Mouse (Mus musculus): ENCODE results near the gene Fam172a. TPM values are rescaled to one million over a fixed set of nuclear protein-coding genes. Genes with fewer than 3 reads are reported as not detected.
A peak's percentile ranks its signal among the peaks of the same experiment; 100 is the strongest.

Gene Fam172a
- polyA plus RNA-seq, 1 experiment from 2014 or later: 23.3 TPM

GRCm38 (mm10) chr13:78189586-78189985 is 487.8 kb downstream of the Fam172a start:
- Histone ChIP-seq H3K27ac (replicated peaks in 1 of 2; ENCODE audit: control insufficient read depth in 1 of 2, insufficient read depth in 1 of 2, low read depth in 2 of 2, low read length in 2 of 2) (no peak overlapping the region), H3K9me3 (ENCODE audit: control insufficient read depth, low read length) (no peaks in the 10 kb centered on the region), H3K4me1 (ENCODE audit: control insufficient read depth in 2 of 2, insufficient read depth in 2 of 2, low read length in 2 of 2) (0 out of 4 replicates have a peak, but pooled peaks cover 0 to under 1% of the 10 kb centered on the region in 2 experiments), H3K9ac (ENCODE audit: low read length) (no peak overlapping the region), H3K4me2 (ENCODE audit: low read length) (no peak overlapping the region), H3K27me3 (ENCODE audit: control insufficient read depth, insufficient read depth, low read length) (peaks cover 95% of the 10 kb centered on the region), H3K36me3 (ENCODE audit: control insufficient read depth, insufficient read depth, low read length) (no peaks in the 10 kb centered on the region), H3K4me3 (ENCODE audit: control insufficient read depth in 1 of 2, insufficient read depth in 1 of 2, low read depth in 1 of 2, low read length in 2 of 2) (no peak overlapping the region)
- 36% methylated on average over 10 of the region's 10 CpGs for WGBS
- ATAC-seq (ENCODE audit: insufficient number of reproducible peaks, insufficient read depth, low FRiP score, low read depth): no peak

- ATAC-seq (ENCODE audit: insufficient number of reproducible peaks, insufficient read depth, low FRiP score, low read depth): no peak
- Histone ChIP-seq H3K4me3 (ENCODE audit: control insufficient read depth in 1 of 2, insufficient read depth in 1 of 2, low read depth in 1 of 2, low read length in 2 of 2) (no peak overlapping the region), H3K27ac (replicated peaks in 1 of 2; ENCODE audit: control insufficient read depth in 1 of 2, insufficient read depth in 1 of 2, low read depth in 2 of 2, low read length in 2 of 2) (no peak overlapping the region), H3K27me3 (ENCODE audit: control insufficient read depth, insufficient read depth, low read length) (peaks cover 89% of the 10 kb centered on the region), H3K9ac (ENCODE audit: low read length) (peak overlapping the region; percentile 21; the same call in 1 of the 2 replicates), H3K36me3 (ENCODE audit: control insufficient read depth, insufficient read depth, low read length) (no peaks in the 10 kb centered on the region), H3K4me2 (ENCODE audit: low read length) (no peak overlapping the region; the same call in 1 of the 2 replicates), H3K4me1 (ENCODE audit: control insufficient read depth in 2 of 2, insufficient read depth in 2 of 2, low read length in 2 of 2) (peaks cover 0 to 13% of the 10 kb centered on the region in 2 experiments; a peak in 2 of 4 replicates), H3K9me3 (ENCODE audit: control insufficient read depth, low read length) (no peaks in the 10 kb centered on the region)
- WGBS: 56% methylated on average over 4 of the region's 4 CpGs
Observed at GRCm38 (mm10) chr13:78193211-78193610, 491.4 kb downstream of the Fam172a start.

DNA sequence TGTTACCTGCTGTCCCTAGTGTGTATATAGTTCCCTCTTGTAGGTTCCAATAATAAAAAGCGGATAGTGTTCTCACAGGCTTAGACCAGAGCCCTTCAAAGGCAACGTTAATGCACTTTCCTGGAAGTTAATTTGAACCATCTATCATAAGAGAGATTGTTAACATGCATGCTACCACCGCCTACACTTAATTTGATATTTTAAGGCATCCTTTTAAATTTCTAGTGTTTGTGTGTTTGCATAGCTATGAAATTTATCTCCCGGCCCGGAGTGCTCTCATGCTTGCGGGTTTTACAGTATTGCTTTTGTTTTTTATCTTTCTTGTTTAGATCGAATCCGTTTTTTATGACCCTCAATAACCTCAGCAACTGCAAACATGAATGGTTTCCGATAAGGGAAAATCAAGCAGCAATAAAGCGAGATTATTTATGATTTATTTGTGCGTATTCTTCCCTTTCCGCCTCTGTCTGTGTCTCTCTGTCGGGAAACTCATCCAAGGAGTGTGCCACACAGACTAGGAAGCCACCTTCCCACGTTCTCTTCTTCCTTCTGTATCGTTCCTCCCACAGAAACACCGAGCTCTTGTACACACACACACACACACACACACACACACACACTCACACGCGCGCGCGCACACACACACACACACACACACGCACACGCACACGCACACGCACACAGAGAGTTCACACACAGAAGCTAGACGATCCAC is 492.5 kb downstream of the Fam172a start:
- Histone ChIP-seq H3K9me3 (ENCODE audit: control insufficient read depth, low read length) (no peaks in the 10 kb centered on the region), H3K4me2 (ENCODE audit: low read length) (peak overlapping the region; percentile 60), H3K4me1 (ENCODE audit: control insufficient read depth in 2 of 2, insufficient read depth in 2 of 2, low read length in 2 of 2) (peaks cover 0 to 13% of the 10 kb centered on the region in 2 experiments; a peak in 2 of 4 replicates), H3K36me3 (ENCODE audit: control insufficient read depth, insufficient read depth, low read length) (no peaks in the 10 kb centered on the region), H3K4me3 (ENCODE audit: control insufficient read depth in 1 of 2, insufficient read depth in 1 of 2, low read depth in 1 of 2, low read length in 2 of 2) (peak overlapping the region; percentile 17 to 32), H3K27ac (replicated peaks in 1 of 2; ENCODE audit: control insufficient read depth in 1 of 2, insufficient read depth in 1 of 2, low read depth in 2 of 2, low read length in 2 of 2) (no peak overlapping the region), H3K27me3 (ENCODE audit: control insufficient read depth, insufficient read depth, low read length) (peaks cover 82% of the 10 kb centered on the region), H3K9ac (ENCODE audit: low read length) (peak overlapping the region; percentile 22; the same call in 1 of the 2 replicates)
- 32% methylated on average over 21 of the region's 26 CpGs for WGBS
- ATAC-seq (ENCODE audit: insufficient number of reproducible peaks, insufficient read depth, low FRiP score, low read depth): no peak

GRCm38 (mm10) chr13:78194850-78195600 is 493.2 kb downstream of the Fam172a start:
- peak overlapping the region; percentile 60 for H3K4me2 ChIP-seq (ENCODE audit: low read length)
- peak overlapping the region; percentile 22; the same call in 1 of the 2 replicates for H3K9ac ChIP-seq (ENCODE audit: low read length)
- no peaks in the 10 kb centered on the region for H3K36me3 ChIP-seq (ENCODE audit: control insufficient read depth, insufficient read depth, low read length)
- peak overlapping the region; percentile 17 to 32 for H3K4me3 ChIP-seq (ENCODE audit: control insufficient read depth in 1 of 2, insufficient read depth in 1 of 2, low read depth in 1 of 2, low read length in 2 of 2)
- H3K27ac ChIP-seq (replicated peaks in 1 of 2; ENCODE audit: control insufficient read depth in 1 of 2, insufficient read depth in 1 of 2, low read depth in 2 of 2, low read length in 2 of 2): no peak overlapping the region
- ATAC-seq (ENCODE audit: insufficient number of reproducible peaks, insufficient read depth, low FRiP score, low read depth): no peak
- H3K9me3 ChIP-seq (ENCODE audit: control insufficient read depth, low read length): no peaks in the 10 kb centered on the region
- H3K27me3 ChIP-seq (ENCODE audit: control insufficient read depth, insufficient read depth, low read length): peaks cover 74% of the 10 kb centered on the region
- peaks cover 0 to 13% of the 10 kb centered on the region in 2 experiments; a peak in 2 of 4 replicates for H3K4me1 ChIP-seq (ENCODE audit: control insufficient read depth in 2 of 2, insufficient read depth in 2 of 2, low read length in 2 of 2)
- 7% methylated on average over 64 of the region's 64 CpGs for WGBS

DNA sequence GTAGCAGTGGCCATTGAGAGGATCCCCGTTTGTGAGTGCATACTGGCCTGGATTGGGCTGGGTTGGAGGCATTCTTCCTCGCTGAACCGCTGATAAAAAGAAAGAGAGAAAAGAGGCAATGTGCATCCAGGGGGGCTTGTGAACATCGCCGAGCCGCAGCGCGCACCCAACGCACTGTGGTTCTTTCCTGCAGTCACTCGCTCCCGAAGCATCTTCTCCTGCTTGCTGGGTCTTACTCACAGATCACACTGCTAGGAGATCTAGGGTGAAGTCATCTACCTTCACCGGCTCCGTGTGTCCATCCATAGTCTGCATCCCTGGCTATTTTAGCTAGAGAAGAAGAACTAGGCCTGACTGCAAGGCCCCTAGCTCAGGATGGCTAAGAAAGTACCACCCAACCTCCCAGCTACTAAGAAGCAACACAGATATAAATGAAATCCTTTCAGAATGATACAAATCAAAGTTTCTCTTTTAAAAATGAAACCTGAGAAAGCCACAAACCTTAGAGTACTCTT is 493.8 kb downstream of the Fam172a start:
- H3K36me3 ChIP-seq (ENCODE audit: control insufficient read depth, insufficient read depth, low read length): no peaks in the 10 kb centered on the region
- peaks cover 0 to 13% of the 10 kb centered on the region in 2 experiments; a peak in 2 of 4 replicates for H3K4me1 ChIP-seq (ENCODE audit: control insufficient read depth in 2 of 2, insufficient read depth in 2 of 2, low read length in 2 of 2)
- H3K27me3 ChIP-seq (ENCODE audit: control insufficient read depth, insufficient read depth, low read length): peaks cover 68% of the 10 kb centered on the region
- no peaks in the 10 kb centered on the region for H3K9me3 ChIP-seq (ENCODE audit: control insufficient read depth, low read length)
- ATAC-seq (ENCODE audit: insufficient number of reproducible peaks, insufficient read depth, low FRiP score, low read depth): no peak
- no peak overlapping the region for H3K27ac ChIP-seq (replicated peaks in 1 of 2; ENCODE audit: control insufficient read depth in 1 of 2, insufficient read depth in 1 of 2, low read depth in 2 of 2, low read length in 2 of 2)
- peak overlapping the region; percentile 60 for H3K4me2 ChIP-seq (ENCODE audit: low read length)
- peak overlapping the region; percentile 17 to 32 for H3K4me3 ChIP-seq (ENCODE audit: control insufficient read depth in 1 of 2, insufficient read depth in 1 of 2, low read depth in 1 of 2, low read length in 2 of 2)
- WGBS: 24% methylated on average over 13 of the region's 13 CpGs
- H3K9ac ChIP-seq (ENCODE audit: low read length): peak overlapping the region; percentile 9; the same call in 1 of the 2 replicates

- 43% methylated on average over 7 of the region's 7 CpGs for WGBS
- Histone ChIP-seq H3K27me3 (ENCODE audit: control insufficient read depth, insufficient read depth, low read length) (peaks cover 61% of the 10 kb centered on the region), H3K4me1 (ENCODE audit: control insufficient read depth in 2 of 2, insufficient read depth in 2 of 2, low read length in 2 of 2) (peaks cover 0 to 13% of the 10 kb centered on the region in 2 experiments; a peak in 2 of 4 replicates), H3K27ac (replicated peaks in 1 of 2; ENCODE audit: control insufficient read depth in 1 of 2, insufficient read depth in 1 of 2, low read depth in 2 of 2, low read length in 2 of 2) (no peak overlapping the region), H3K9me3 (ENCODE audit: control insufficient read depth, low read length) (no peaks in the 10 kb centered on the region), H3K36me3 (ENCODE audit: control insufficient read depth, insufficient read depth, low read length) (no peaks in the 10 kb centered on the region), H3K9ac (ENCODE audit: low read length) (no peak overlapping the region), H3K4me3 (ENCODE audit: control insufficient read depth in 1 of 2, insufficient read depth in 1 of 2, low read depth in 1 of 2, low read length in 2 of 2) (peak overlapping the region in 1 of 2 experiments; percentile 11; a peak in 1 of 4 replicates), H3K4me2 (ENCODE audit: low read length) (no peak overlapping the region; the same call in 1 of the 2 replicates)
- ATAC-seq (ENCODE audit: insufficient number of reproducible peaks, insufficient read depth, low FRiP score, low read depth): no peak
Observed at GRCm38 (mm10) chr13:78196236-78196796, 494.5 kb downstream of the Fam172a start.

- no peak for ATAC-seq (ENCODE audit: insufficient number of reproducible peaks, insufficient read depth, low FRiP score, low read depth)
- Histone ChIP-seq H3K27ac (replicated peaks in 1 of 2; ENCODE audit: control insufficient read depth in 1 of 2, insufficient read depth in 1 of 2, low read depth in 2 of 2, low read length in 2 of 2) (peak overlapping the region in 1 of 2 experiments; percentile 83; a peak in 1 of 4 replicates), H3K36me3 (ENCODE audit: control insufficient read depth, insufficient read depth, low read length) (no peaks in the 10 kb centered on the region), H3K4me1 (ENCODE audit: control insufficient read depth in 2 of 2, insufficient read depth in 2 of 2, low read length in 2 of 2) (peaks cover 0 to 16% of the 10 kb centered on the region in 2 experiments; a peak in 2 of 4 replicates), H3K4me2 (ENCODE audit: low read length) (peak overlapping the region; percentile 83), H3K4me3 (ENCODE audit: control insufficient read depth in 1 of 2, insufficient read depth in 1 of 2, low read depth in 1 of 2, low read length in 2 of 2) (peak overlapping the region; percentile 54 to 81), H3K9me3 (ENCODE audit: control insufficient read depth, low read length) (no peaks in the 10 kb centered on the region), H3K27me3 (ENCODE audit: control insufficient read depth, insufficient read depth, low read length) (peaks cover 51% of the 10 kb centered on the region), H3K9ac (ENCODE audit: low read length) (peak overlapping the region; percentile 82)
- 4% methylated on average over 9 of the region's 9 CpGs for WGBS
Observed at GRCm38 (mm10) chr13:78197286-78197818, 495.5 kb downstream of the Fam172a start.

Measured in heart, embryonic 14.5 days (tissue).